Mouse (Mus musculus): Measurements from ENCODE around the gene Ube2d2b. TPM values are rescaled to one million over a fixed set of nuclear protein-coding genes. Genes with fewer than 3 reads are reported as not detected.

The Ube2d2b gene
- total RNA-seq, 1 experiment from 2014 or later, result not detected

DNA sequence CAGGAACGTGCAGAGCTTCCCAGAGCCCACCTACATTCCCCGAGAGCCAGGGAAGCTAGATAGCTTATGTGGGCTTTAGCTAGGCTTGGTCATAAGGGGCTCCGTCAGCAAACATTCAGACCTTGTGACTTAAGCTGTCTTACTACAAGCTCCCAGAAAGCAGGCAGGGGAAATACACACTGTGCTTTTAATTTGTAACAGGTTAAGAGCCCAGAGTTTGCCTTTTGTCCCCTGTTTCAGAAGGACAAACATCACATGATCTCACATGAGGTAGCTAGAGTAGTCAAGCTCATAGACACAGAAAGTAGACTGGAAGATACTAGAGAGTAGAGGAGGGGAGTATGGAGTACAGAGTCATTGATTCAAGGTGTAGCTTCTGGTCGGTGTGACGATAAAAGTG, 50.8 kb downstream of the Ube2d2b start:
- no peak for ATAC-seq (replicated peaks in 1 of 2; ENCODE audit: insufficient read depth in 1 of 2, low FRiP score in 2 of 2, low TSS enrichment in 1 of 2, low read depth in 1 of 2, poor library complexity in 2 of 2, severe bottlenecking in 2 of 2)

Other genes with a start within 250 kb of the Ube2d2b start
- gene Rpap2, start 232.7 kb upstream of the Ube2d2b start, total RNA-seq (2017), result 45.7 and 58.5 TPM in 2 replicates
- 17.4 and 25.1 TPM in 2 replicates for gene Glmn, start 232.2 kb upstream of the Ube2d2b start, total RNA-seq (2017)
- 16.5 and 30.3 TPM in 2 replicates for gene Gfi1, start 104.1 kb upstream of the Ube2d2b start, total RNA-seq (2017)
- 19.9 and 25.3 TPM in 2 replicates for gene Evi5, start 45.0 kb downstream of the Ube2d2b start, total RNA-seq (2017)
- 277 and 564 TPM in 2 replicates for gene Rpl5, start 70.4 kb downstream of the Ube2d2b start, total RNA-seq (2017)
- 7.1 and 17.7 TPM in 2 replicates for gene Fam69a, start 157.0 kb downstream of the Ube2d2b start, total RNA-seq (2017)
- gene Mtf2, start 235.6 kb downstream of the Ube2d2b start, total RNA-seq (2017), result 154 and 169 TPM in 2 replicates

All from hematopoietic stem cell, adult 5-6 weeks (primary cell).